Mouse (Mus musculus) limb, embryonic 14.5 days (tissue): ENCODE data around the gene Gnas. TPM values are rescaled to one million over a fixed set of nuclear protein-coding genes. Genes with fewer than 3 reads are reported as not detected.
"Not testable (repeated sequence)": the region's sequence is repeated elsewhere in the genome, so short reads cannot be mapped to it uniquely, and the experiment has no call there.

Source experiments
- ATAC-seq: fragments of 200-750 bp; cut with Nextera tagmentation; 2 replicates; pipeline ENCODE4 v1.8.0; 2017; ENCODE audit warnings: low read depth, moderate number of reproducible peaks, moderate TSS enrichment; ENCODE audit not compliant: low FRiP score
- DNase-seq: peaks from one replicate; pipeline ENCODE4 v3.0.0-alpha.2; 2015; ENCODE audit warnings: low spot score
- H3K27ac ChIP-seq: fragments of 300-500 bp; sonication (generic); replicated peaks from 2 replicates; pipeline ENCODE4 v1.5.1; 2014; ENCODE audit warnings: low read depth, mild to moderate bottlenecking, low read length, moderate library complexity, mixed read lengths
- H3K27me3 ChIP-seq: fragments of 300-500 bp; sonication (generic); 2 replicates; pipeline ENCODE4 v1.6.1; 2014; ENCODE audit warnings: low read length, mixed read lengths; ENCODE audit not compliant: control insufficient read depth, insufficient read depth
- H3K36me3 ChIP-seq: fragments of 300-500 bp; sonication (generic); 2 replicates; pipeline ENCODE4 v1.6.1; 2014; ENCODE audit warnings: mild to moderate bottlenecking, low read length, moderate library complexity, mixed read lengths; ENCODE audit not compliant: control insufficient read depth, insufficient read depth
- H3K4me1 ChIP-seq: fragments of 300-500 bp; sonication (generic); 2 replicates; pipeline ENCODE4 v1.6.1; 2014; ENCODE audit warnings: antibody characterized with exemption, low read length, mixed read lengths; ENCODE audit not compliant: control insufficient read depth, insufficient read depth
- H3K4me2 ChIP-seq: fragments of 300-500 bp; sonication (generic); replicated peaks from 2 replicates; pipeline ENCODE4 v1.6.1; 2014; ENCODE audit warnings: low read depth, mild to moderate bottlenecking, low read length, moderate library complexity; ENCODE audit not compliant: severe bottlenecking
- H3K4me3 ChIP-seq: fragments of 300-500 bp; sonication (generic); replicated peaks from 2 replicates; pipeline ENCODE4 v1.5.1; 2014; ENCODE audit warnings: low read length
- H3K9ac ChIP-seq: fragments of 300-500 bp; sonication (generic); 2 replicates; pipeline ENCODE4 v1.6.1; 2014; ENCODE audit warnings: mild to moderate bottlenecking, low read depth, low read length, moderate library complexity; ENCODE audit not compliant: severe bottlenecking
- H3K9me3 ChIP-seq: fragments of 300-500 bp; sonication (generic); 2 replicates; pipeline ENCODE4 v1.6.1; 2016; ENCODE audit warnings: low read length; ENCODE audit not compliant: control insufficient read depth
- POLR2A ChIP-seq: fragments of 200-500 bp; IDR thresholded peaks from 2 replicates; pipeline ENCODE4 v1.8.0; 2012; ENCODE audit warnings: inconsistent platforms, mild to moderate bottlenecking, moderate library complexity, borderline replicate concordance; ENCODE audit not compliant: insufficient read depth, insufficient read length; ENCODE audit errors: extremely low read depth
- WGBS: fragments of 180-500 bp; shearing (Covaris S2); extraction: QIAGEN DNeasy Blood & Tissue Kit; methylation state at CpG from one replicate; pipeline ENCODE4 v1.1.7; 2014; 5-methylcytosine and 5-hydroxymethylcytosine counted together
- polyA plus RNA-seq, 2 experiments: library from polyadenylated mRNA; depleted of rRNA in 1 of 2; stranded (reverse) in 1 of 2; unstranded in 1 of 2; fragments of >200 nt; fragmentation: Nextera tagmentation in 1 of 2; extraction: Ambion mirVana in 1 of 2; gene quantifications; 2 replicates each; pipeline versions ENCODE4 v1.2.1 to v1.2.3; 2012 to 2014

The Gnas gene
- polyA plus RNA-seq, 2 experiments: 2,381 to 2,875 TPM

- peaks cover 51% of the 10 kb centered on the region for H3K4me1 ChIP-seq
- no peak for DNase-seq
- H3K27me3 ChIP-seq: no peaks in the 10 kb centered on the region
- no peak overlapping the region for H3K9ac ChIP-seq
- no peak for ATAC-seq
- peak overlapping the region; percentile 58 for H3K27ac ChIP-seq
- H3K4me3 ChIP-seq: no peak overlapping the region
- H3K4me2 ChIP-seq: peak overlapping the region; percentile 13; the same call in 1 of the 2 replicates
- peaks cover 4% of the 10 kb centered on the region; the same call in 1 of the 2 replicates for H3K9me3 ChIP-seq
- no peak for TF ChIP-seq POLR2A
- WGBS: 38% methylated on average over 8 of the region's 8 CpGs
- peaks cover 64% of the 10 kb centered on the region for H3K36me3 ChIP-seq
Measured at GRCm38 (mm10) chr2:174342793-174343400, 58.8 kb downstream of the Gnas start.

GRCm38 (mm10) chr2:174343566-174343965 is 59.4 kb downstream of the Gnas start:
- no peak overlapping the region for H3K9ac ChIP-seq
- DNase-seq: no peak
- H3K4me2 ChIP-seq: peak overlapping the region; percentile 4
- H3K27me3 ChIP-seq: no peaks in the 10 kb centered on the region
- no peak for ATAC-seq
- peaks cover 4% of the 10 kb centered on the region; the same call in 1 of the 2 replicates for H3K9me3 ChIP-seq
- 44% methylated on average over 1 of the region's 1 CpGs for WGBS
- no peak for TF ChIP-seq POLR2A
- no peak overlapping the region for H3K4me3 ChIP-seq
- H3K27ac ChIP-seq: peak overlapping the region; percentile 62; the same call in 1 of the 2 replicates
- peaks cover 64% of the 10 kb centered on the region for H3K36me3 ChIP-seq
- peaks cover 49% of the 10 kb centered on the region for H3K4me1 ChIP-seq

DNA sequence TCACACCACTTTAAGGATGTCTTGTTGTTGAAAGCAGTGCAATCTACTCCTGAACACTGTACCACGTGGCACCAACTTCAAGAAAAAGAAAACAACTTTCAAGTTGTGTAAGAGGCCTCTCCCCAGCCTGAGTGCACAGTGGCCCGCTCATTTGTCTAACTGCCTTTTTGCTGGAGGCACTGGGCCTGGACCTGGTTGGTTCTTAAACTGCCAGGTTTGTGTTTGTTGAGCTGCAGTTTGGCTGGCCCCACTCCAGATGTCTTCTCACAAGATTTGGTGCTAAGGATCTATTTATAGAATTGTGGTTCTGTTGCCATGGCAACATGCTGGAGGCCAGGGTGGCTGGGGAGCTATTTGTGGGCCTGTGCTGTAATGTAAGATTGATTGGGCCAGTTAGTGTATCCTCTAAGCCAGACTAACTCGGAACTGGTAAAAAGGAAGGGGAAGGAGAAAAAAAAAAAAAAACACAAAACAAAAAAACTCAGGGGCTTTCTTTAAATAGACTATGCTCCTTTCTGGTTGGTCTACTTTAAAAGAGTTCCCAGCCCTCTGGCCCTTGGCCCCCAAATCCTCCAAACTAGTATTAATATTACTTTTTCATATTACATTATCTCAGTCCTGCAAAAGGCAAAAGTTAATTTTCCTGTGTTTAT is 60.0 kb downstream of the Gnas start:
- Histone ChIP-seq H3K4me1 (peaks cover 45% of the 10 kb centered on the region), H3K4me3 (no peak overlapping the region), H3K9me3 (peaks cover 4% of the 10 kb centered on the region; the same call in 1 of the 2 replicates), H3K27ac (peak overlapping the region; percentile 62; the same call in 1 of the 2 replicates), H3K9ac (no peak overlapping the region), H3K27me3 (no peaks in the 10 kb centered on the region), H3K4me2 (peak overlapping the region; percentile 4), H3K36me3 (peaks cover 61% of the 10 kb centered on the region)
- DNase-seq (peak; percentile 91), ATAC-seq (peak; percentile 78)
- WGBS: 13% methylated on average over 3 of the region's 3 CpGs
- TF ChIP-seq POLR2A: no peak

- ATAC-seq (no peak), DNase-seq (no peak)
- no peak for TF ChIP-seq POLR2A
- Histone ChIP-seq H3K4me3 (no peak overlapping the region), H3K27me3 (no peaks in the 10 kb centered on the region), H3K36me3 (peaks cover 55% of the 10 kb centered on the region), H3K27ac (0 out of 2 replicates have a peak overlapping the region, but pooled peaks have one; percentile 62), H3K9ac (no peak overlapping the region), H3K9me3 (peaks cover 4% of the 10 kb centered on the region; the same call in 1 of the 2 replicates), H3K4me1 (peaks cover 45% of the 10 kb centered on the region), H3K4me2 (no peak overlapping the region)
- WGBS: 95% methylated on average over 16 of the region's 16 CpGs
Measured at GRCm38 (mm10) chr2:174344996-174345395, 60.9 kb downstream of the Gnas start.

GRCm38 (mm10) chr2:174346612-174346998 is 62.5 kb downstream of the Gnas start, which contains the start of gene Gm20721:
Gene Gm20721, minus strand, starts transcription at chr2:174346712.
- no peak within 1 kb of the TSS for H3K9ac ChIP-seq

GRCm38 (mm10) chr2:174346999-174347668 is 63.0 kb downstream of the Gnas start:
- not testable (repeated sequence) for H3K27ac ChIP-seq, H3K4me2 ChIP-seq, ATAC-seq, H3K9me3 ChIP-seq, H3K9ac ChIP-seq, H3K4me3 ChIP-seq, H3K27me3 ChIP-seq, DNase-seq
- Histone ChIP-seq H3K4me1 (peaks cover 29% of the 10 kb centered on the region), H3K36me3 (peaks cover 45% of the 10 kb centered on the region)
- 98% methylated on average over 2 of the region's 2 CpGs for WGBS

More at GRCm38 (mm10) chr2:174346612-174346998, 62.5 kb downstream of the Gnas start, which contains the start of gene Gm20721:
- 95% methylated on average over 5 of the region's 5 CpGs for whole genome bisulfite sequencing
- no peak for ATAC-seq
- no peak for TF ChIP-seq POLR2A
- Histone ChIP-seq H3K9me3 (peaks cover 4% of the 10 kb centered on the region; the same call in 1 of the 2 replicates), H3K27me3 (no peaks in the 10 kb centered on the region), H3K4me1 (peaks cover 33% of the 10 kb centered on the region), H3K4me3 (no peak within 1 kb of the TSS), H3K4me2 (no peak within 1 kb of the TSS), H3K27ac (no peak within 1 kb of the TSS), H3K36me3 (peaks cover 48% of the 10 kb centered on the region)
- DNase-seq: no peak
